Mouse (Mus musculus) right cerebral cortex, postnatal 10 days (tissue): ENCODE data around the gene Gm28079.
"Not testable (repeated sequence)": the region's sequence is repeated elsewhere in the genome, so short reads cannot be mapped to it uniquely, and the experiment has no call there.

ENCODE experiments used
- DNase-seq, 2 experiments: peaks; one replicate each; pipeline ENCODE4 v3.0.0; 2021; ENCODE audit warnings: low spot score in 2 of 2

Gene Gm28079

DNA sequence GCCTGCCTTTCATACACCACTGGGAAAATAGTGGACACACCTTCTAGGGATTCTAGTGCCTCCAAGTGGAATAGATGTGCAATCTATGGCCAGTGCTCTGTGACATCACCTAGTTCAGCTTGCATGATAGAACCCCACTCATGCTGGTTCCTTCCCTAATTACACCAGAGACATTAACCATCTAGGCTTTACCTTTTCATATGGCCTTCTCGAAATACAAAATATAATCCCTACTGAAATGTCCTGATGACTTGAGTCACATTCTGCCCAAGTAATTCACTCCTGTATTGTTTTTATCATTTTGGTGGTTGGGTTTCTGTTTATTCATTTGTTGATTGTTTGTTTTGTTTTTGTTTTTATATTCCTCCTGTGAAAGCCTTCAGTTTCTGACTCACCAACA is at the start of gene Gm28079:
Gm28079 (minus strand) TSS at position 101 of the 400 bp plus-strand sequence.
- DNase-seq: not testable (repeated sequence)
